Mouse (Mus musculus): Measurements from ENCODE around the gene Maz. TPM values are rescaled to one million over a fixed set of nuclear protein-coding genes. Genes with fewer than 3 reads are reported as not detected.
A peak's percentile ranks its signal among the peaks of the same experiment; 100 is the strongest.

The Maz gene
- total RNA-seq (2021) = 10 to 100 TPM; 55.3 to 57.3 TPM
- long read RNA-seq, experiment 1, transcript Maz-203 (6 exons, 2,650 nt) = minor isoform, 8 of 56 reads
- long read RNA-seq, experiment 1, transcript Maz-201 (5 exons, 2,347 nt) = major isoform, 13 of 56 reads
- long read RNA-seq, experiment 1, partial matches to known transcripts = 5 of 56 reads
- long read RNA-seq, experiment 1, other reads (novel, unspliced or antisense) = 29 of 56 reads
- long read RNA-seq, experiment 2, transcript Maz-201 (5 exons, 2,347 nt) = major isoform, 6 of 18 reads
- long read RNA-seq, experiment 2, partial matches to known transcripts = 3 of 18 reads
- long read RNA-seq, experiment 2, other reads (novel, unspliced or antisense) = 6 of 18 reads

GRCm38 (mm10) chr7:127026984-127027726 lies at the start of gene Maz:
Gene Maz, minus strand, starts transcription at chr7:127027037.
- DNase-seq = peak; percentile 100

- DNase-seq = no peak
Measured at GRCm38 (mm10) chr7:127076188-127076587, 49.4 kb upstream of the Maz start.

GRCm38 (mm10) chr7:127073221-127073620 lies 46.4 kb upstream of the Maz start:
- DNase-seq = no peak

GRCm38 (mm10) chr7:127070871-127071413 lies 44.1 kb upstream of the Maz start:
- no peak for DNase-seq

GRCm38 (mm10) chr7:127066317-127066716 lies 39.5 kb upstream of the Maz start:
- no peak for DNase-seq

- DNase-seq = no peak
Measured at GRCm38 (mm10) chr7:127065538-127065937, 38.7 kb upstream of the Maz start.

- DNase-seq = no peak
Measured at GRCm38 (mm10) chr7:127055026-127055585, 28.3 kb upstream of the Maz start.

- DNase-seq = peak; percentile 92 to 97
Measured at GRCm38 (mm10) chr7:127041851-127042672, 15.2 kb upstream of the Maz start, which contains the start of gene Kif22. Gene Kif22, minus strand, starts transcription at chr7:127042471.

- DNase-seq = no peak
Measured at GRCm38 (mm10) chr7:127031244-127031643, 4.4 kb upstream of the Maz start.

- no peak for DNase-seq
Measured at GRCm38 (mm10) chr7:127030172-127030571, 3.3 kb upstream of the Maz start.

GRCm38 (mm10) chr7:127027885-127028284 lies 1.0 kb upstream of the Maz start:
- no peak for DNase-seq

- DNase-seq = no peak
Measured at GRCm38 (mm10) chr7:127026616-127026983, 237 bp downstream of the Maz start.

GRCm38 (mm10) chr7:127026161-127026600 lies 656 bp downstream of the Maz start:
- peak; percentile 74 to 75 for DNase-seq

GRCm38 (mm10) chr7:127025556-127026160 lies 1.2 kb downstream of the Maz start:
- DNase-seq = peak in 1 of 2 experiments; percentile 67

GRCm38 (mm10) chr7:127024755-127025555 lies 1.9 kb downstream of the Maz start:
- peak; percentile 85 to 87 for DNase-seq

- DNase-seq = peak in 1 of 2 experiments; percentile 26
Measured at GRCm38 (mm10) chr7:127023896-127024690, 2.7 kb downstream of the Maz start.

- peak in 1 of 2 experiments; percentile 20 for DNase-seq
Measured at GRCm38 (mm10) chr7:127023272-127023691, 3.6 kb downstream of the Maz start.

- DNase-seq = no peak
Measured at GRCm38 (mm10) chr7:127022528-127023271, 4.1 kb downstream of the Maz start.
